Mouse (Mus musculus) neutrophil, adult 83 days (primary cell): ENCODE data around the gene Olfr866. TPM values are rescaled to one million over a fixed set of nuclear protein-coding genes. Genes with fewer than 3 reads are reported as not detected.

Experiments used
- total RNA-seq, 2 experiments: library from RNA; stranded (reverse); gene quantifications; one replicate each; pipeline ENCODE4 v1.2.4; 2023

Gene Olfr866
- not detected for total RNA-seq

GRCm38 (mm10) chr9:20027935-20028334 lies at the start of gene Olfr866:
Gene Olfr866, minus strand, starts transcription at chr9:20028035.

GRCm38 (mm10) chr9:20057462-20057861 lies 29.6 kb upstream of the Olfr866 start, which contains the start of gene Olfr867:
Gene Olfr867, minus strand, starts transcription at chr9:20057562.

Other genes with a start within 250 kb of the Olfr866 start
- gene Olfr58, start 247.8 kb downstream of the Olfr866 start, total RNA-seq: not detected
- not detected for gene Olfr859, start 223.1 kb downstream of the Olfr866 start, total RNA-seq
- gene Olfr860, start 178.3 kb downstream of the Olfr866 start, total RNA-seq: not detected
- not detected for gene Olfr862, start 140.0 kb downstream of the Olfr866 start, total RNA-seq
- not detected for gene Olfr77, start 111.2 kb downstream of the Olfr866 start, total RNA-seq
- gene Olfr867, start 29.5 kb upstream of the Olfr866 start, total RNA-seq: not detected
- not detected for gene Olfr868, start 70.6 kb upstream of the Olfr866 start, total RNA-seq
- not detected for gene Olfr869, start 101.0 kb upstream of the Olfr866 start, total RNA-seq
- not detected for gene Olfr870, start 146.0 kb upstream of the Olfr866 start, total RNA-seq
- not detected for gene Olfr871, start 184.2 kb upstream of the Olfr866 start, total RNA-seq
- not detected for gene Olfr872, start 209.1 kb upstream of the Olfr866 start, total RNA-seq